Mouse (Mus musculus): ENCODE data around the gene Gdf7.

The Gdf7 gene

DNA sequence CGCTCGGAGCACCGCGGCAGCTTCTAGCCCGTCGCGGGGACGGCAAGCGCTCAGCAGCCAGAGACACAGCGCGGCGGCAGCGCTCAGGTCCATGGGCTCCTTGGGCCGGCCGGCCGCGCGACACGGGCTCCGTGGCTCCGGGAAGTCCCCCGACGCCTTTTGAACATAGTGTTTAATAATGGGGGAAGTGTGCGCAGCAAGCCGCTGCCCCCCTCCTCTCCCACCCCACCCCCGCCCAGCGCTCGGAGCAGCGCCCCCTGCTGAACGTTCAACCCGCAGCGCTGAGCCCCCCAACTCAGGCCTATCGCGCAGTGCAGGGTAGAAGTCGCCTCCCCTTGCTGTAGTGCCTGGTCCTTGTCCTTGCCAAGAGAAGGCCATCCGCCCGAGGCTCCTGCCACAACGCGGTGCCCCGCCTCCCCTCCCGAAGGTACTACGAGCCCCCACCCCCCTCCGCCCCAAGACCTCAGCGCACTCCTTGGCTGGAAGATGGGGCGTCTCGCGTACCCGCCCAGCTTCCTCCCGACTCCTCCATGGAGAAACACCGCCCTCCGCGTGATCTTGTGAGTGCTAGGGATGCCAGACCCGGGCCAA is at the start of gene Gdf7:
TSS of gene Gdf7 (minus strand) at position 114 of the 591 bp plus-strand sequence.
- WGBS, result 2% methylated on average over 45 of the region's 53 CpGs

DNA sequence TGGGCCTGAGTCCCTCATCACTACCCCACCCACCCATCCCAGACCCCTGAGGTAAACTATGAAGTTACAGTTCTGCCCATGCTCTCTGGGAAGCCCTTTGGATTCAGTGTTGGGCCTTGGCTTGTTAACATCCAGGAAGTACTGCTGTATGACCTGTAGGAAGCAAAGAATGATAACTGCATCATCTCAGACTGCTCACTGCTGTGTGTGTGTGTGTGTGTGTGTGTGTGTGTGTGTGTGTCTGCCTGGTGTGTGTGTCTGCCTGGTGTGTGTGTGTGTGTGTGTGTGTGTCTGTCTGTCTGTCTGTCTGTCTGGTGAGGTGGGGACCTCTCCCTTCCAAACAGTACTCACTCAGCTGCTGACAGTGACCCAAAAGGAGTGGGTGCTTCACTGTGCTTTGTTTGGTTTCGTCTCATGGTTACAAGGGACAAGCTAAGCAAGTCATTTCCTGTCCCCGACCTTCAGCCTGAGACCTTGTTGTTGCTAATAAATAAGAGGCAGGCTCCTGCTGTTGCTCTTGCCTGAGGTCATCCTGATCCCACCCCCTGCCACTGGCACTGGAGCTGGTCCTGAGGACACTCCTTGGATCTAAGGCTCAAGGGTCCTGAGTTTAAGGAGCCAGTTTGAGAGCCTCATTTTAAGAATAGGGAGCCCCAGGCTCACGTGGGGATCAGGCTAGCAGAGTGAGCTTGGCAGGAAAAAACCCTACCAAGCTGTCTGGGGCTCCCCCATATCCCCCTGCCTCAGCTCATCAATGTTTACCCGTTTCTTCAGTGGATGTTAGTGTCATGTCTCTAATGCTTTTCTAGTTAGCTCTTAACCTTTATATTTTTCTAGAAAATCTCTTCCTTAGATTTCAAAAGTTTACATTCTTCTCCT is 49.5 kb upstream of the Gdf7 start:
- 56% methylated on average over 4 of the region's 4 CpGs for WGBS

DNA sequence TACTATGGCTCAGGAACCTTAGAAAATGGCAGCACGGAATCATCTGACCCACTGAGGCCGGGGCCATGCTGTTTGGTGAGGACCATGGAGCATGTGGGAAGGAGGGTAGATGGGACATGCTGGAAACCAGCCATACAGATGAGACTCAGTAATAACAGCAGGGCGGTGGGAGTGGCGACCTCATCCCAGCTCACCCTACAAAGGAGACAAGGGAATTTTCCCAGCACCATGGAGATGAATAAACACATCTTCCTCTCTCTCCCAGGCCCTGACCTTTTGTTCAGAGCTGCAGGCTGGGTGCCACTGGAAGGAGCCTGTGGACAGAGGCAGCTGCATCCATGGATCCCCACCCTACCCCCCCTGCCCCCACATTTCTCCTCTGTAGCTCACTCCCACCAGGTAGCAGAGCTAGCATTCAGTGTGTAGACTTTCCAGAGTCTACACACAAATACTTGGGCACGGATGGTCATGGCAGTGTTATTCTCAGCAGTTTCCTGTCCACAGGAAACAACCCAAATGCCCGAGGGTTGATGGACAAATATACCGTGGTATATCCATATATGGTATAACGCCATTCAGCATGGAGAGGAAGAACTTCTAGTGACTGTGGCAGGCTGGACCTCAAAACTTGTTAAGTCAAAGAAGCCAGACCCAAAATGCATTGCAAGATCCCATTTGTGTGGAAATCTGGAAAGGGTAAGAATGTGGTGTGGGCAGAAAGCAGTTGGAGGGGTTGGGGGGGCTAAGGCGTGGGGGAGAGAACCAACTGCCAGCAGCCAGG is 47.2 kb upstream of the Gdf7 start:
- 59% methylated on average over 9 of the region's 9 CpGs for WGBS

DNA sequence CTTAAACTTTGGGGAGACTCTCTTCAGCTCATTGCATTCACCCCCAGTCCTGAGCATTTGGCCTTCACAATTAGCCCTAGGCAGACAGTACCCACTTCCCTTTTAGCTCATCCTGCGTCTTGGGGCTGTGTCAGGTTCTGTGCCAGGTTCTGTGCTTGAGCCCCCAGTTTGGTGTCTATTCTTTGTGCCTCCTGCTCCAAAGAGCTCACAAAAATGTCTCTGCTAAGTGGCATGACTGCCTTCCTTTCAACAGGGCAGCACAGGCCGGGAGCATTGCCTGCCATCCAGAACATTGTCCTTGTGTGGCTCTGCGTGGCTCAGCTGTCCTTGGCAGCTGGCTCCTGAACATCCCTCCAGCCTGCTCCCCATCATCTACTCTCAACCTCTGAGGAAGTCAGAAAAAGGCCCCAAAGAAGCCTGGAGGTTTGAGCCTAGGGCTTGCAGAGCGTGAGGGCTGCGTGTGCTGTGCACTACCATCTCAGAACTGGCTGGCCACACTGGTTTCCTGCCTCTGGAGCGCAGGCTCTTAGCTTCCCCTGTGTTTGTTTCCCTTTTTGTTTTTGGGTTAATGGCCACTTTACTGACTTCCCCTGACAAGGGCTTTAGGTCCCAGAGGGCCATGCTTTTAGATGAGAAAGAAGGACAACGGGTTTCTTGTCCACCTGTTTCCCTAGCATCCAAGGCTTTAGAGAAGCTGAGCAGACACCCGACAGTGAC is 46.1 kb upstream of the Gdf7 start:
- 73% methylated on average over 8 of the region's 8 CpGs for WGBS

DNA sequence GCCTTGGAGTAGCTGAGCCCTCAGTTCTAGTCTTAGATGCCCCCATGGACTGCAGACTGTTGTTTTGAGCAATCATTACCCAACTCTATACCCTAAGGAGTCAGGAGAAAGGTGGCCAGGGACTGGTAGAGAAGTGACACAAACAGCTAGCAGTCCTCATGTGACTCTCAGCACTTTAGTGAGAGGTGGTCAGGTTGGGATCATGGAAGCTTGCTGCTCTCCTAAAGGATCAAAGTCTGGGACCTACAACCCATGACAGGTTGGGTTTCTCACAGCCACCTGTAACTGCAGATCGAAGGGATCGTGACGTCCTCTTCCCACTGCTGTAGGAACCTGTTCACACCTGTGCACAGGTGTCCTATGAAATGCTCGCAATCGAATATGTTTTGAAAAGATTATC is 43.8 kb upstream of the Gdf7 start:
- WGBS, result 96% methylated on average over 5 of the region's 5 CpGs

DNA sequence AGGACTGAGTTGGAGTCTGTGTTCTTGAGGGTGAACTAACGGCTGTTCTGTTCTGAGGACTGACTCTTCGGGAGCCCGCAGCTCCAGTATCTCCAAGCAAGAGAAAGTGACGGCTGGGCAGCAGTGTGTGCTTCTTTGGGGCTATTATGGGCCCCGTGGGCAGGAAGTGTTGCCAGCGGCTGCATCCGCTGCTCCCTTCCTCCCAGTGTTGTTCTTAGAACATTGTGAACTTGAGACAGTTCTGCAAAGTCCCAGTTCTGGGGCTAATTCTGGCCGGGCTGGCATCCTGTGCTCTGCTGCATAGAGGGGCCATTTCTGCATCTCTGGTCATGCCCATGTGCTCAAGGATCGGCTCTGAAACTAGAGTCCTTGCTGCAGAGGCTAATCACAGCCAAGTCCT is 43.1 kb upstream of the Gdf7 start:
- 9% methylated on average over 9 of the region's 9 CpGs for WGBS

DNA sequence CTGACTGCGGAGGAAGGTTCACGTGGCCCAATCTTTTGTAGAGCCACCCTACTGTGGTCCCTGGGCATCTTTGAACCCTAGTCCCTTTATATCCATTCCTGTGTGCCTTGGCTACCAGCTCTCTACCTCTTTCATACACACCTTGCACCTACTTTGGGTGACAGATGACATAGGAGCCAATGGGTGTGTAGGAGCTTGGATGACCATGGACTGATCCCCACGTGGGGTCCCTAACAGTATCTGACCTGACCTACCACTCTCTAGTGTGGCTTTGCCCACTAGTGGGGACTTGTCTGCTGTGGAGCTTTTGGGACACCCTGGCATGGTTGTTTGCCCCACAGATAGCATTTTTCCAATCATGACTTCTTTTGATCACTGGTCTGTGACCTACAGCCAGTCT is 41.6 kb upstream of the Gdf7 start:
- 99% methylated on average over 3 of the region's 3 CpGs for WGBS

DNA sequence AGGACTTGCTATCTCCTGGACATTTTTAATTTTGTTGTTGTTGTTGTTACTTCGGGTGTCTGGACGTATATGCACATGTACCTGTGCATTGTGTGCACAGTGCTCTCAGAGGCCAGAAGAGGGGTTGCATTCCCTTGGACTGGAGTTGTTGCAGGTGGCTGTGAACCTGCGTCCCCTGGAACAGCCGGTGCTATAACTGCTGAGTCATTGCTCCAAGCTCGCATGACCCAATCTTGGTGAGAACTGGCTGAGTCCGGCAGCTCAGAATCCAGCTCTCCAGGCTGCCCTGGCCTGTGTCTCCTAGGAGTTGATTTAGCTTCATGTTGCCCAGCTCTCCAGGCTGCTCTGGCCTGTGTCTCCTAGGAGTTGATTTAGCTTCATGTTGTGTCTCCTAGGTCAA is 39.3 kb upstream of the Gdf7 start:
- WGBS, result 75% methylated on average over 6 of the region's 6 CpGs

DNA sequence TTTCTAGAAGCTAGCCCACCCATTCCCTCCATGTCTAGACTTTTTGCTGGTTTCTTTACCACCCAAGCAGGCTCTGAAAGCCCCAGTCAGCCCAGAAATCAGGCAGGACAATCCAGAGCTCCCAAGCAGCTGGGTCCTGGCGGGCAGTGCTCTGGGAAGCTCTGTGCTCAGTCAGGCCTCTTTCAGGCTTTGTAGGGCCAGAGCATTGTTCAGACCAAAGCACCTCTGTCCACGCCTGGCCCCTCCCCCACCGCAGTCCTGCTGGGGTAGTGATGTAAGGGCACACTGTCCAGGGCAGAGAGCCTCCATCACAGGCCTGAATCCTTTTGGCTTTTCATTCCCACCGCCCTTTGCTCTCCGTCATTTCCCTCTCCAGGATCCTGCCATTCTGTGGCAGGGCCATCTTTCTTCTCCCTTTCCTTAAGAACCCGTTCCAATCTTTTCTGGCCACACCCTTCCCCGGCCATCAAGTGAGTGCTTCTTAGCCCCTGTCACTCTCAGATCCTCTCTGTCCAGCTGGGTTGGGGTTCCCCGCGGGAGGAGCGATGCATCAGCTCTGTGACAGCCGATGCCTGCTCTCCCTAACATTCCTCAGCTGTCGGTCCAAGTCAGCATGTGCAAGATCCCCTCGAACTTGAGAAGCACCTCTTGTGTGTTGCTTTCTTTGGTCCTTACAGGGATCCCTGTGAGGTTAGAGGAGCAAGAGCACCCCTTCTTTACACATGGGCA is 38.0 kb upstream of the Gdf7 start:
- 63% methylated on average over 13 of the region's 13 CpGs for WGBS

DNA sequence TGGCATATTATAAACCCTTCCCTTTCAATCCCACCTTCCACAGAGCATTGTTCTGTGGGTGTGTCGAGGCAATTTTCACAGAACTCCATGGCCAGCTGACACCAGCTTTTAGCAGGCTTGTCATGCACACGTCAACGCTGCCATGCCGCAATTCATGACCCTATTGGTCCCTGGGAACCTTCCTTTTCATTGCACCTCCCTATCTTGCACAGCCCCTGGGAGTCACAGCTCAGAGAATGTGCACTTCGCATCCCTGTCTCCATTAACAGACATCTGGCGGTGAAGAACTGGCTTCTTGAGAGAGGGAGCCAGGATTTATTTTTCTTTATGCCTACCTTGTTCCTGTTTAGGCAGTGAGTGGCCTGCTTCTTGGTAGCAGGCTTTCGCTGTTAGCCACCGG is 37.2 kb upstream of the Gdf7 start:
- WGBS, result 81% methylated on average over 8 of the region's 8 CpGs

DNA sequence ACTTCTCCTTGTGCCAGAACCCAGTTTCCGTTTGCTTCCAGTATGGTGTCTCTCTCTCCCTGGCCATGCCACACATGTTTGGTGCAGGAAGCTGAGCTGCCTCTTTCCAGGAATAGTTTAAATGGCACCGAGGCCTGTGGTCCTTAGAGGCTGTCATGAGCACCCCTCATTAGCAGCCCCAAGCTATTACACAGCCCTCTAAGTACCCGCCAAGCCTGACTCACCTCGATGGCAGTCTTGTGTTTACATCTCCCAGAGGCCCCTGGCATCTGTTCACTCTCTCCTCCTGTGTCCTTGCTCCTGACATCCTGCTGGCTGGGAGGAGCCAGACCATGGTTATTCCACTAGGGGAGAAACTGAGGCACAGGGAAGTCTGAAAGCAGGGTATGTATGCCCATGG is 36.7 kb upstream of the Gdf7 start:
- 51% methylated on average over 4 of the region's 4 CpGs for WGBS

DNA sequence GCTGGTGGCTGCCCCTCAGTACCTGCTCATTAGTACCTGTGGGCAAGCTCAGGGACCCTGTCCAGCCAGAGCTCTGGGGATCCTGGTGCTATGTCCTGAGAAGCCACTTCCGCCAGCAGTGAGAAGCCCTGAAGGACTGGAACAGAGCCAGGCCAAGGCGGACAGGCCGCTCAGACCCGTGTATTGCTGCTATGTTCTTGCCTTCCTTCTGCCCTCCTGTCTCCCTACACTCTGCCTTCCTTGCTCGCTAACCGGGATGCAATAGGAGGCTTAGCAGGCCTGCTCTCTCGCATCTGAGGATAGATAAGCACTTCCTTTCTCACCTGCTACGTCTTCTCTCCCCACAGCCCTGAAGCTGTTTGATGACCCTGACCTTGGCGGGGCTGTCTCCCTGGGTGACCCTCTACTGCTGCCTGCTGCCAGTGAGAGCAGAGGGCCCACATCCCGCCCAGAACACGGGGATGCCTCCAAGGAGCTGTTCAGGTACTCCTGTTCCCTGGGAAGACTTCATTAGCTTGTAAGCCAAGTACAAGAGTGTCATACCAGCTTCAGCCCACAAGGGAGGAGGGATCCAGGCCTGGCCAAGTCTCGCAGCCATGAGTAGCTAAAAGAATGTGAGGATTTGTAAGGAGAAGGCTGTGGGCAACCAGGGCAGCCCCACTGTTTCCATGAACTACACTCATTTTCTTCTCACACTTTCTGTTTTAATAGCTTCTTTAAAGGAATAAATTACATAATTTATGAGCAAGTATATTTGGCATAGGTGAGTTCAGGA is 35.7 kb upstream of the Gdf7 start:
- 64% methylated on average over 12 of the region's 12 CpGs for WGBS

DNA sequence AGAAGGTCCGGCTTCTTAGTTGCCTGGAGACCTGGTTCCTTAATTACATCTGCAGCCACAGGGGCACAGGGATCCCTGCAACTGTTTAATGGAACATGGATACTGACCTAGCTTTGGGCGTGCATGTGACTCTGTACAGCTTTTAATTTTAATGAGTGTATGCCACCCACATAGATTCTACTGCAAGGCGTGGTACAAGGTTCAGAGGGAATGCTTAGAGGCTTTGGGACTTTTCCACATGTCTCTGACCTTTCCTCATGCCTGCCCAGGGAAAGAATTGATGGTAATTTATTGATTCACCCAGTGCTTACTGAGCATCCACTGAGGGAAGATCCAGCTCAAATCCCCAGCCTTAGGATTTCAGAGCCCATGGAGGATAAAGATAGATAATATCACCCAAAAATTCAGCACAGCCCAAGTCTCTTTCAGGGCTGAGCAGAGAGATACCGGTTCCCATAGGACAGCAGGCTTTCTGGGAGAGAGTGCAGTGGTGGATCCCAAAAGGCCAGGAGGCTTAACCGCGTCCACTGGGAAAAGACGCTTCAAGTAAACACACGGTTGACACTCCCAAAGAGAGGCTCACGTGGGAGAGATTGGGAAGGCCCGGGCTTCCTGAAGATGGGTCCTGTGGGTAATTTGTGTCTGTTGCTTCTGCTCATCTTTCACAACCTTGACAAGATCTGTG is 35.0 kb upstream of the Gdf7 start:
- 81% methylated on average over 10 of the region's 10 CpGs for WGBS

DNA sequence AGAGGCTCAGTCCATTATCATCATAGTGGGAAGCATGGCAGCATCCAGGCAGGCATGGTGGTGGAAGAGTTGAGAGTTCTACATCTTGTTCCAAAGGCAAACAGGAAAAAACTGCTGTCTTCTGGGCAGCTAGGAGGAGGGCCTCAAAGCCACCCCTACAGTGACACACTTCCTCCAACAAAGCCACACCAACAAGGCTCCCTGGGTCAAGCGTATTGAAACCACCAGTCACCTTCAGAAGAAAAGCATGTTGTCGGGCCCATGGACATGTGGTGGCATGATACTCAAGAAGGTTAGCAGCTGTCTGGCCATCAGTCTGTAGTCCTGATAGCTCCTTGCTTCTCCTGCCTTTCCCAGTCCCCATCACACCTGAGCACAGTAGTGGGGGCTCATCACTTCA is 33.7 kb upstream of the Gdf7 start:
- WGBS, result 88% methylated on average over 2 of the region's 2 CpGs

DNA sequence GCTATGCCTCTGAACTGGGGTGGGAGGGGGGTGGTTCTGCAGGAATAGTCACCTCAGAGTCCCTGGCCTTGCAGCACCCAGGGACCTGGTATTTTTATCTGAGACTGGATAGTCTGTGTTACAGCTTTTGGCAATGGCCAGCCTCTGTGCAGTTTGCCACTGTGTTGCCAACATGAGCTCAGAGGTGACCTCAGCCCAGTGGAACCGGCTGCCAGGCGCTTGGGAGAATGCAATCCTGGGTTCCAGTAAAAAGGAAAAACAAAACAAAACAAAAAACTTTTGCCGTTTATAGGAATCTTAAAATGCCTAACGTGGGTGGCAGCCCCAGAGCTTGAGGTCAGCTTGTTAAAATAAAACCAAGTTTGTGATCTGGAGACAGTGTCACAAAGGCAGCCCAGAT is 32.5 kb upstream of the Gdf7 start:
- 66% methylated on average over 4 of the region's 4 CpGs for whole genome bisulfite sequencing

DNA sequence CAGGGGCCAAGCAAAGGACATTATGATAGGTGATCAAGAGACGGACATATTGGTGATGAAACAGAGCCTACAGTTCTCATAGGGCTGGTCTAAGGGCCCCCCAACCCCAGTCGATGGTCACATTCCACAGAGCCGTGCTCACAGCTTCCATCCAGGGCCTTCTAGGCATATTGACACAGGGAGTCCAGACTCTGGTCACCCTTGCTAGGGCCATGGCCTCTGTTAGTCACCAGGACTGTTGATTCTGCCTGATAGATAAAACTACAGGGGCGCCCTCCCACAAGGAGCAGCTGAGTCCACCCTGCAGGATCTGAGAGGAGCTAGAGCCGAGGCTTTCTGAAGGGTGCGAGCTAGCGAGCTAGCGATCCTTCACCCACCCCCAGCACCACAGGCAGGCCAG is 31.9 kb upstream of the Gdf7 start:
- WGBS, result 81% methylated on average over 8 of the region's 8 CpGs

DNA sequence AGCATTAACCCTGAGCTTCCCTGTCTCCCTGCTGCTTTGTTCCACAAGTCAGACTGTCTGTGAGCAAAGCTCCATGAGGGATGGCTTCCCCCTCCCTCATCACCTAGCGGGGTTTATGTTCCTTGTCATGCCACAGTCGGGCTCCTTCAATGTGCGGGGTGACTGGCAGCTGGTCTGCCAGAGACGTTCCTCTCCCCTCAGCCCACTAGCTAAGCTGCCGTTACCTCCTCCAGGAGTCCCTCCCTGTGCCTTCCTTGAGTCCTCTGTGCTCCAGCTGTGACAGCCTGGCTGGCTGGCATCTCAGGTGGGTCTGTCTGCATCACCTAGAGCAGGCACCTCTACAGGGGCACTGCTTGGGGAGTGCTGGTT is 30.4 kb upstream of the Gdf7 start:
- WGBS, result 66% methylated on average over 5 of the region's 5 CpGs

DNA sequence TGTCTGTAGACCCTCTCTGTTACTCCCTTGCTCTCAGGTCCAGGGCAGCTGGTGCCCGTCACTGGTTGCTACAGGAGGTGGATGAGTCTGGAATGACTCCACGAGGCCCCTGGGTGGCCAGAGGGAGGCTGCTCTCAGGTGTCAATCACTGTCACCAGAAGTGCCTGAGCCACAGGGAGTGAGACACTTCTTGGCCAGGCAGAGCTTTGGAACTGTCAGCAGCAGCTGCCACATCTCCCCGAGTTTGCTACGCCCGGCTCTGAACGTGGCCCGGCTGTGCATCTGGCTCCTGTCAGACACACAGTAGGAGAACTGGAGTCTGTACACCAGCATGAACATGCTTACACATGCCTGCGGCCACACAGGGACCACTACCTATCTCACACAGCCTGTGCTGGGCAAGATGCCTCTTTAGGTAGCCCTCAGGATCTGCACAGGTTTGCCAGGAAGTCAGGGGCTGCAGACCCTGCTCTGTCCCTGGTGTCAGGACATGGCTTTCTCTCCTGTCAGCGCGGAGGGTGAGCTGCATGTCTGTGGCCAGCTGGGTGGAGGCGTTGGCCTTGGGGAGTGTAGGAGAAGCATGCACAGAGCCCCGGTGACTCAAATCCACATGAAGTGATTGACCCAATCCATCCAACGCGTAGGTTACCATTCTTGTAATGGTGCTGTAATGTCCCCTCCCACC is 29.9 kb upstream of the Gdf7 start:
- 48% methylated on average over 14 of the region's 14 CpGs for WGBS

DNA sequence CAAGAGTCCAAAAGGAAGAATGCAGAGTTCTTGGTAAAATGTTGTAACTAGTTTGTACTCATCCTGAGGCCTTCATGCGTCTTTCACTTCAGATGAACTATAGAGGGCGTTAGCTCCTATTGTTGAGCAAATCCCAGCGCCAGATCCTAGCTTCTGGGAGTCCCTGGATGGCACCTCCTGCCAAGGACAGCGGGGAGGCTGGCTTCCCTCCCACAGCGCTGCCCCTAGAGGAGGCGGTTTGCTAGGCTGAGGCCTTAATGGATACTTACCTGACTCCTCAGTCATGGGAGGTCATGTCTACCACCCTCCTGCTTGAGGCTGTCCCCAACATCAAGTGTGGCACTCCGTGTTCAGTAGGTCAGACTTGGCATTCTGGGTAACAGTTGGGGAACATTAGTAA is 27.5 kb upstream of the Gdf7 start:
- 90% methylated on average over 7 of the region's 7 CpGs for WGBS

DNA sequence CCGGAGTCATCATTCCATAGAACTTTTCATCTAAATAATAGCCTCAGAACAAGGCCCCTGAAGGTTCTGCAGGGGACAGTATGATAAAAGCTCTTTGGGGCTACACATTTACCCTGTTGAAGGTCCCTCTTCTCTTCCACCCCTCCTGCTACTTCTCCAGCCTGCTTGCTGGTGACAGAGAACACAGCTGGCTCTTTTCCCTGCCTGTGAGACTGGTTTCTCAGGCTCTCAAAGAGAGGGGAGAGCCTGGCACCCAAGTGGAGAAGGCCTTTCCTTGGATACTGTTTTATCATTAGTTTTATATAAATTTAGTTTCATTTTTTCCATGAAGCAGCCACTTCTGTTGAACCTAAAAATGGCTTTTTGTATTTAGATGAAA is 25.9 kb upstream of the Gdf7 start:
- WGBS, result 65% methylated on average over 1 of the region's 1 CpGs
